Mouse (Mus musculus): ENCODE results near the gene Apobec1.
"Not testable (repeated sequence)": the region's sequence is repeated elsewhere in the genome, so short reads cannot be mapped to it uniquely, and the experiment has no call there.

Apobec1 gene

GRCm38 (mm10) chr6:122560427-122560826, 41.8 kb downstream of the Apobec1 start:
- peak; percentile 62 for ATAC-seq (ENCODE audit: low TSS enrichment)

GRCm38 (mm10) chr6:122556959-122557561, 45.2 kb downstream of the Apobec1 start:
- ATAC-seq (ENCODE audit: low TSS enrichment): peak; percentile 66

DNA sequence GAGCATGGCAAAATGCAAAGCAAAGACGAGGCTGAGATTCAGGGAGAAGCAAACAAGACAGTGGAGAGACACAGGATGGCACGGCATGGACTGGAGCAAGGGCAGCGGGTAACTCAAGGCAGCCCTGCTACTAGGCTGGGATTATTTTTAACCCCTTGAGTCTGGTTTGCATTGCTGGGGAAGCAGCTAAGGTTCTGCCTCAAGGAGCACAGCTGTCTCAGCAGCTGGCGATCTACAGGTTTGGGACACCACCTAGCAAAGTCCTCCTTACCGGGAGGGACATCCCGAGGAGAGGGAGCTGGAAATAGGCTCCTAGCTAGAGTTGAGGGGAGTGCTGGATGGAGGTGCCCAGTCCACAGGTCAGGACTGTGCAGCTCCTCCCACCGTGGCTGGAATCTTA, 47.0 kb downstream of the Apobec1 start:
- no peak for ATAC-seq (ENCODE audit: low TSS enrichment)

DNA sequence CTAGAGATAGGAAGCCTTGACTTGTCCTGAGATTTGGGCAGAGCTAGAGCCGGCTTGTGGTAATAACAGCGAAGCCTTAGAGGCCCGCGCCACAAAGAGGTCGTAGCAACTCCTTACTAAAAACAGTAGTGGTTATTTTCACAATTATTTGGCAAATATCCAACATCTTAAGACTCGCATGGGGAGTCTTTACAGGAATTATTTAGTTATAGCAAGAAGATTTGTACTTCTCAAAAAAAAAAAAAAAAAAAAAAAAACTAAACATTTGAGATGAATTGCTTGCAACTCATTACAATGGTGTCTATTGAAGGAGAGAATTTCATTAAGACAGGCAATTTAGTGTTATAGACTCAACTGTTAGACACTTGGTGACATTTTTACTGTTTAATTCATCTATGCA, 48.1 kb downstream of the Apobec1 start:
- no peak for ATAC-seq (ENCODE audit: low TSS enrichment)

DNA sequence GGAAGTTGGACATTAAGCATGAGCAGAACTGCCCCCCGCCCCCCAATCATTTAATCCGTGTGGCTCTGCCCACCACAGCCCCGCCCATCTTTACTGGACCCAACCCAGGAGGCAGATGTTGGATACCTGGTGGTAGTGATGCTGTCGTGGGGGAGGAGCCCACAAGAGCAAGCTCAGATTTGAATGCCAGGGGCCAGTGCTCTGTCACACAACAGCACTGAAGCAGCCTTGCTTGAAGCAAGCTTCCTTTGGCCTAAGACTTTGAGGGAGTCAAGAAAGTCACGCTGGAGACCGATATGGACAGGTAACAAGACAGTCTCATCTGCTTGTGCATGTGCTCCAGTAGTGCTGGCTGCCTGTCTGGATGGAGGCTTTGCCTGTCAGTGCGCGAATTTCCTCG, 48.6 kb downstream of the Apobec1 start, which contains the start of gene Aicda:
Aicda (plus strand) TSS at position 196 of the 400 bp plus-strand sequence.
- ATAC-seq (ENCODE audit: low TSS enrichment): no peak

DNA sequence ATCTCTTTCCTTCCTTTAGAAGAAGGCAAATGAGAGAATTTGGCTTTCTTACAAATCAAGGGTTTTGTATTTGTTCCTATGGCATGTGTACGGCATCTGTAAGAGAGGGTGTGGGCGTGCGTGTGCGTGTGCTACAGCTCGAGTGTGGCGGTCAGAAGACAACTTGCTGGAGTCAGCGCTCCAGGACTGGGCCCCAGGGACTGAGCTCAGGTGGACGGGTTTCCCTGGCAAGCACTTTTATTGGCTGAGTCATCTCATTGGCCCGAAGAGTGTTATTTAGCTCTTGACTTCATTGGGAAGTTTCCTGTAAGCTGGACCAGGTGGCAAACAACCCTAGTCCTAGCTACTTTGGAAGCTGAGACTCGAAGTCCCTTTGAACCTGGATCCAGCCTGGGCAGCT, 56.3 kb downstream of the Apobec1 start:
- no peak for ATAC-seq (ENCODE audit: low TSS enrichment)

GRCm38 (mm10) chr6:122545289-122545882, 56.9 kb downstream of the Apobec1 start:
- ATAC-seq (ENCODE audit: low TSS enrichment): no peak

- ATAC-seq (ENCODE audit: low TSS enrichment): no peak
Measured at GRCm38 (mm10) chr6:122544672-122545071, 57.6 kb downstream of the Apobec1 start.

DNA sequence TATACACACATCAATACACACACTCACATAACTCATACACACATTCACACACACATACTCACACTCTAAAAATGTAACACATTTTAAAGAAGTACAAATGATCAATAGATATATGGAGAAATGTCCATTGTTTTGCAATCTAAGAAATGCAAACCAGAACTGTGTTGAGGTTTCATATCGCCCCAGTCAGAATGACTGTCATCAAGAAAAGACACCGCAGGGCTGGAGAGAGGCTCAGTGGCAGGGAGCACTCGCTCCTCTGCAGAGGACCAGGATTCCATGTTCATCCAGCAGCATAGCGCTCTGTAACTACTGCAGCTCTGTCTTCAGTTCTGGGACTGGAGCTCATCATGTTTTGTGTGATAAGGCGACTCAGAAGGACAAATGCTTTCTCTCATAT, 58.7 kb downstream of the Apobec1 start:
- no peak for ATAC-seq (ENCODE audit: low TSS enrichment)

- ATAC-seq (ENCODE audit: low TSS enrichment): not testable (repeated sequence)
Measured at GRCm38 (mm10) chr6:122542459-122542858, 59.8 kb downstream of the Apobec1 start.

- peak; percentile 95 for ATAC-seq (ENCODE audit: low TSS enrichment)
Measured at GRCm38 (mm10) chr6:122539564-122539963, 62.7 kb downstream of the Apobec1 start.

DNA sequence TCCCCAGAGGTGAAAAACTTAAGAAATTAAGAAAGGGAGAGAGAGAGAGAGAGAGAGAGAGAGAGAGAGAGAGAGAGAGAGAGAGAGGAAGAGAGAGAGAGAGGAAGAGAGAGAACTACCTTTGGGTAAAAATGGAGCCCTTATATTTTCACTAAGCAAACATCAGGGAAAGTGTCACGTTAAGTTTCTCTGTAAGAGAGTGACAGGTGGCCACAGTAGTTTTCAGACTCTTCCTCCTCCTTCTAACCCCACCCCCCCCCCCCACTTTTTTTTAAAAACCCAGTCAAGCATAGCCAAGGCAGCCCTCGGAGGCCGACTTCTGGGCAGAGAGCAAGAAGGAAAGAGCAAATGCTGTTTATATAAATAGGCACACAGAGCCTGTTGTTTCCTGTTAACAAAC, 68.2 kb downstream of the Apobec1 start:
- no peak for ATAC-seq (ENCODE audit: low TSS enrichment)

DNA sequence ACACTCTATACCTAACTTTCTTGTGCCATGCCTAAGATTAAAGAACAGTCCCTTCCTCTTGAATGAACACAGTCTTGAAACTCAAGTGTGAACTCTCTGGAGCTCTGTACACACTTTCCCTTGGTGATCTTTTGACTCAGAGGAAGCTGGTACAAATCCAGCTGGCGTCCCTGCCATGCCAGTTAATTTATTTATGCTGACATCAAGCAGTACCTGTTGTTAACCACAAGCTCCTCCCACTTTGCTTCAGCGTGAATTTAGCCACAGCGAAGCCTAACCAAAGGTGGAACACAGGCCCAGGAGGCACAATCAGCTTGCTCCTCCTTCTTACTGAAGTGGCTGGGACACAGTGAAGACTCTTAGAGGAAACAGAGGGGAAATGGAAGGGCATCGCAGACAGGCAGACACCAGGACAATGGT, 69.4 kb downstream of the Apobec1 start:
- no peak for ATAC-seq (ENCODE audit: low TSS enrichment)

DNA sequence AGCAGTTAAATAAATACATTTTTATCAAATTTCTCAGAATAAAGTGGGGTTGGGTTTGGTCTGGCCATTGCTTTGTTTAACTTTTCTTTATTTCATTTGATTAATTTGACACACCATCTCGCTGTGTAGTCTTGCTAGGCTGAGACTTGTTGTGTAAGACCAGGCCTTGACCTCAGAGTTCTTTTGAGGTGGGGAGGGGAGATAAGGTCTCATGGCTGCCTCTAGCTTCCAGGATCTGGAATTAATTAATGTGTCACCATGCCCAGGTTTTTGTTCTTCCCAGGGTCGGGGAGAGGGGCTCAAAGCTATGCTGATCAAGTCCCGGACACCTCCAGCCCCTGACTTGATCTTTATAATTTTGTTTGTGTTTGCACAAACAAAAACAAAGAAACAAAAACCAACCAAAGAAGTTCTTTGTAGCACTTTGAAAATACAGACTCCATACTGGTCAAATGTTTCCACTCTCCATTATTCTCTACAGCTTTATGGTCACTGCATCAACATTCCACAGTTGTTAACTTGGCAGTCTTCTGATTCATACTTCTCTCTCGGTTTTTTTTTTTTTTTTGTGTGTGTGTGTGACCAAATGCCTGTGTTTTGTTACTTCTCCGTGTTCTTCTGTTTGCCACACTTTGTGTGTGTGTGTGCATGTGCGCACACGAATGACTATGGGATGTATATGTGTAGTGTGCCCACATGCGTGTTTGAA, 70.6 kb downstream of the Apobec1 start:
- no peak for ATAC-seq (ENCODE audit: low TSS enrichment)

DNA sequence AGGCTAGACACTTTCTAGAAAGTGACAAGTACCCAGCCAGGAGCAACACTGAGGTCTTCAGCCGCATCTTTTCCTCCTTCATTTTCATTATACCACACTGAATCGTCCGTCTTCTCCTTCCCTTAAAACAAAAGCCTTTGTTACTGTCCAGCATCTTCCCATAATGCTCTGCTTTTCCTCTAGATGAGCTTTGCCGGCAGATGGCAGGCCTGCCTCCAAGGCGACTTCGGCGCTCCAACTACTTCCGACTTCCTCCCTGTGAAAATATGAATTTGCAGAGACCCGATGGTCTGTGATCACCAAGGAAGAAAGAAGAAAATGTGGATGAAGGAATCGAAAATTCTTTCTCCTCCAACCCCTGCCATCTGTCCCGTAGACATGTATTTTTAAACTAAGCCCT, 74.1 kb downstream of the Apobec1 start:
- peak; percentile 69 for ATAC-seq (ENCODE audit: low TSS enrichment)

All from frontal cortex, adult (tissue).